Mouse (Mus musculus) adrenal gland, postnatal 10 days (tissue): ENCODE results near the gene Kcne2. TPM values are rescaled to one million over a fixed set of nuclear protein-coding genes. Genes with fewer than 3 reads are reported as not detected.
A peak's percentile ranks its signal among the peaks of the same experiment; 100 is the strongest.

Experiments
- DNase-seq: peaks from one replicate; pipeline ENCODE4 v3.0.0; 2021; ENCODE audit warnings: mixed read lengths
- long read RNA-seq, 2 experiments: library from polyadenylated mRNA; stranded (forward); transcript quantifications; one replicate each; pipeline ENCODE4 v2.0.0; 2021
- total RNA-seq, 2 experiments: library from RNA; stranded (reverse); gene quantifications; 2 replicates each; pipeline ENCODE4 v1.2.3; 2021

Gene Kcne2
- total RNA-seq = not detected
- long read RNA-seq, experiment 1 = 0 reads
- long read RNA-seq, experiment 2 = 0 reads

DNA sequence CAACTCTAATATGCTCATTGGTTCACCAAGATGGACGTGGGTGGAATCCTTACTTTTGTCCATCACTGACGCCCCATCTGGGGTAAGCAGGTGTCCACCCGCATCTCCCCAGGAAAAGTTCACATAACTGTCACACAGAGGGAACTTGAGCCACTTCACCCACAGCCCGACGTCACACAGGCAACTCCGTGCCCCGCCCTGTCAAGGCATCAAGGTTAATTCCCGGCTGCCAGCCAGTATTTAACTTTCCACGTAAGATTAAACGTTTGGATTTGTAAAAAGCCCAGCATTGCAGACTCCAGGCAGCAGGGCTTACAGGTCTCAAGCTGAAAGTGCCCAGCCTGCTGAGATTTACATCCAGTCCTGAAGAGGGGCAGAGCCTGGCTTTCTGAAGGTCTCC lies at the start of gene Kcne2:
TSS of gene Kcne2 (plus strand) at position 289 of the 400 bp plus-strand sequence.
- DNase-seq = peak; percentile 24

GRCm38 (mm10) chr16:92245909-92246308 lies 46.3 kb upstream of the Kcne2 start:
- DNase-seq = no peak

DNA sequence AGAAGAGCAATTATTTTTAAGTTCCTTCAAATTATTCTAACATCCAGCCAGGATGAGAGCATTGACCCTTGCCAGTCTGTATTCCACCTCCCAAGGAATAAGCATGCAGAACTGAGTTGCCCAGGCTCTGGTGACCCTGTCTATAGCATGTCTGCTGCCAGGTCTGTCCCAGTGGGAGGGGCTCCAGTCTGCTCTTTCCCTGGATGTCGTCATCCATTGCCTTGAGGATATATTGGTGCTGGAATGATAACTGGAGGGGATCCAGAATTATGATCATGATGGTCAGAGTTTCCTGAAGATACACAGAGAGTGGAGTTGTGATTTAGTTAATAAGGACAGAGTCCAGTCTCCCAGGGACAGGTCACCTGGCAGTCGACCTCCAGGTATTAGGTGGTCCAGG lies 45.2 kb upstream of the Kcne2 start:
- no peak for DNase-seq

DNA sequence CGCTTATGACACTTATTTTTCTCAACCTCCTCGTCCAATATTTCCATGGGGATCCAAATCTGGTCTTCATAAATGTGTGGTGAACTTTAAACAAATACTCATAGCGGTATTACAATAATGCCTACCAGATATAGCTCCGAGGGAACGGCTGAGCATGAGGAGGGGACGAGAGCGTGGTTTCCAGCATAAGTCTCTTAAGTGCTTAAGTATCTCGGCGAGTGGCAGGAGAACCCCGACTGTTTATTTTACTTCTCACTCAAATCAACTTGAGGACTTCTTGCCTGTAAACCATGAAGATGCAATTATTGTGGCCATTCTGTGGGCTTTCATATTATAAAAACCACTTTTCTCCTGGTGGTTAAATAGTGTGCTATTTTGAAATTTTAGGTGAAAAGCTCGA lies 44.5 kb upstream of the Kcne2 start:
- DNase-seq = no peak

DNA sequence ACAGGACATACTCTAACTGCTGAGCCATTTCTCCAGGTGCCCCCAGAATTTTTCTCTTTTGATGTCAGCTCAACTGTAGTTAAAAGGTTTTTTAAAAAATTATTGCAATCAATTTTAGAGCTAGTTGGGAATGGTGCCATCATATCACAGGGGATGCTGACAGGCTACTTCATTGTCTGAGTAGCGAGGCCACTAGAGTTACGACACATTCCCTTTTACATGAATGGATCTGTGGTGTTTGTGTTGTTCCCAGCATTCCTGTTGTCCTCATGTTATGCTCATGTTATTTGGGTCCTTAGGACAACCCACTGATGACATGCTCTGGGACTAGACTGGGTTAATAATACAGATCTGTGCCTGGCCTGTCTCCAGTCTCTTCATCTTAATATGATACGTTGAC lies 42.5 kb upstream of the Kcne2 start:
- no peak for DNase-seq

- DNase-seq = no peak
These were observed 41.7 kb upstream of the Kcne2 start for GRCm38 (mm10) chr16:92250452-92250851.

- DNase-seq = no peak
These were observed 37.9 kb upstream of the Kcne2 start for GRCm38 (mm10) chr16:92254316-92254715.

- no peak for DNase-seq
These were observed 24.3 kb upstream of the Kcne2 start for GRCm38 (mm10) chr16:92267861-92268260.

DNA sequence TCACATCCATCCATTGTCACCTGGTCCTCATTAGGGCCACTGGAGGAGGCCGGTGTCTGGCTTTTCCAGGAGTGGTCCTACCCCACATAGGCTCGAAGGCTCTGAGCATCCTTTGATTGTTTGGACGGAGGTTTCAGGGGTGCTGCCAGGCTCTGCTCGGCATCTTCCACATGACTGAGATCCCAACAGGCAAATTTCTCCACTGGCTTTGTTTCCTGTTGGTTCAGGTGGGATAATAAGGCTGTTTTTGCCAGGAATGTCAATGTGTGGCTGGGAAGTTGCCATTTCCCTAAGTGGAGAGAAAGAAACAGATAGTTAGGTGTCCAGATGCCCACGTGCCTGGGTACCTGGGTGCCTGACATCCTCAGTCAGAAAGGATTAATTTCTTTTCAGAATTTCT lies 17.7 kb upstream of the Kcne2 start:
- DNase-seq = no peak

GRCm38 (mm10) chr16:92275526-92275925 lies 16.7 kb upstream of the Kcne2 start:
- DNase-seq = peak; percentile 80

- DNase-seq = no peak
These were observed 9.5 kb upstream of the Kcne2 start for GRCm38 (mm10) chr16:92282671-92283070.

DNA sequence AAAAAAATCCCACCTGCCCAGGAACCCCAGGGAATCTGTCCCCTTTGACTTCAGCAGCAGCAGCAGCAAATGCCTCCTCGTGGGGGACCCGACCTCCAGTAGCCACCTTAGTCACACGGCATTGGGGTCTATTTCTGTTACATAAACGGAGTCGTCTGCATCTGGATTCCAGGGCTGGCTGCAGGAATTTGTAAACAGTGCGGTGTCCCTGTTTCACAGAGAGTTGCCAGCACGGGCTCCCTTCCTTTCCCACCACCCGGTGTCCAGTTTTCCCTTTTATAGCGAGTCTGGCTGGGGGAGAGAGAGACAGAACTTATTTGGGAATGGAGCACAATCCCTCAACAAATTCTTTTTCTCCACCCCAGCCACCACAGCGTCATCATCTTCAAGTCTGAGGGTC lies 7.1 kb upstream of the Kcne2 start:
- DNase-seq = no peak

DNA sequence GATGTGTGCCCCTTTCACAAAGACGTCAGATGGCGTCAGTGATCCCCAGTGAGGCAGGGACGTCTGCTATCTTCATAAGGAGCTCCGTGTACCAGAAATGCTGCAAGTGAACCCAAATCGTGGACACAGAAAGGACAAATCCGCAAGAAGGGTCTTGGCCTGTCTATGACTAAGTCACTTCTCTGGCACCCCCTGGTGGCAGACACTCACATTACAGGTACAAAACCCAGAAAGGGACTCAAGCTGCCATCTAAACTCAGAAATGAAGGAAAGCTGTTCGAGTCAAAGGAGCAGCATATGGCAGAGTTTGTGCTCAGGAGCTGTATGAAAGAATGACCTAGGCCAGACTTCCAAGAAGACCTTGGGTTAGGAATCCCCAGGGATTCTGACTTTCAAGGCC lies 5.6 kb upstream of the Kcne2 start:
- DNase-seq = peak; percentile 94

GRCm38 (mm10) chr16:92288778-92289177 lies 3.4 kb upstream of the Kcne2 start:
- DNase-seq = peak; percentile 50

- no peak for DNase-seq
These were observed 2.1 kb upstream of the Kcne2 start for GRCm38 (mm10) chr16:92290045-92290444.

- DNase-seq = no peak
These were observed 2.2 kb downstream of the Kcne2 start for GRCm38 (mm10) chr16:92294267-92294970.

GRCm38 (mm10) chr16:92295328-92295727 lies 3.1 kb downstream of the Kcne2 start:
- DNase-seq = no peak

GRCm38 (mm10) chr16:92300649-92301411 lies 8.6 kb downstream of the Kcne2 start, which contains the start of gene Smim11:
Gene Smim11 (plus strand): TSS chr16:92301286.
- peak; percentile 93 for DNase-seq

GRCm38 (mm10) chr16:92301412-92301806 lies 9.2 kb downstream of the Kcne2 start:
- DNase-seq = no peak

DNA sequence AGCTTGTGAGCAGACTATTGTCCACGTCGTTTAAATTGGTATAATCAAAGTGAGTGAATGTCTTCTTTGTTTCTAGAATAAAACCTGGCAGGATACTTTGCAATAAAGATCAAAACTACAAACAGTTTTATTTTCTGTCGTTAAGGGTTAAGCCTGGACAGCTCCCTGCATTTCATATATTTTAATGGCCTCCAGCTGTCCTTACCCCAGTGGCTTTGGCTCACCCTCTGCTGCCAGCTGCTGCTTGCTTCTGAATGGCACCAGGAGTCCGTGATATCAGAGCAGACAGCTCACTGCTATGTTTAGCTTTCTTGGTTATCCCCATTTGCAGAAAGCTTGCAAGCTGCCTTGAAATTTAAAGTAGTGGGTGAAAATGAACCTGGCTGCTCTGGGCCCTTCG lies 9.8 kb downstream of the Kcne2 start:
- DNase-seq = peak; percentile 48

DNA sequence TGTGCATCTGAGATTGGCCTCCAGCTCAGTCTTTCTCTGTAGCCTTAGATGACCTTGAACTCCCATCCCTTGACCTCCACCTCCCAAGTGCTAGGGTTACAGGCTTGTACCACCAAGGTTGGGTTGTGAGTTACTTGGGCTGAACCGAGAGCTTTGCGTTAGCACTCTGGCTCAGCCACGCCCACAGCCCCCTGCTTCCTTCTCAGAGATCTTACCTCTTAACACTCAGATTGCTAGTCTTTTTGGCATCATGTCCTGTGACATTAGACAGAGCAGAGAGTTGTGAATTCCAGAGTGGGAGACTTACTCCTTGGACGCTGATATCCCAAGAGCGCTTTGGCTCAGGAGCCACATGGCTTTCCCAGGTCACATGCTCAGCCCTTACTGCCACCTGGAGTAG lies 10.3 kb downstream of the Kcne2 start:
- no peak for DNase-seq

DNA sequence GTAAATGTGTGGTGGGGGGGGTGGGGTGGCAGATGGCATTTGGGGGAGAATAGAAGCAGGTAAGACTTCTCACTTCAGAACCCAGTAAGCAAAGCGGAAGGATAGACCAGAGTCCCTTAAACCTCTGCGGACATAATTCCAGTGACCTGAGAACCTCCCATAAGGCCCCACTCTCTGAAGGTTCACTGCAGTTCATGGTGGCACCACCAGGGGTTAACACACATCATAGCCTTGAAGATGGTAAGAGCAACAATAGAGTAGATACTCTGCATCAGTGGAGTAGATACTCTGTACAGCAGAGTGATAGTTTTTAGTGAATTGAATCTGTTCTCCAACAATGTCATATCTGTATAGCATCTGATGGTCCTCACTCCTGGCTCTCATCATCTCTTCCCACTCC lies 13.3 kb downstream of the Kcne2 start:
- no peak for DNase-seq

- no peak for DNase-seq
These were observed 15.8 kb downstream of the Kcne2 start for GRCm38 (mm10) chr16:92307947-92308346.

GRCm38 (mm10) chr16:92309126-92309525 lies 16.9 kb downstream of the Kcne2 start:
- DNase-seq = no peak
